Mouse (Mus musculus) intestine, postnatal 0 days (tissue): Measurements from ENCODE around the gene Nmnat2. TPM values are rescaled to one million over a fixed set of nuclear protein-coding genes. Genes with fewer than 3 reads are reported as not detected.

Source experiments
- ATAC-seq: fragments of 200-750 bp; cut with Nextera tagmentation; 2 replicates; pipeline ENCODE4 v1.8.0; 2017; ENCODE audit warnings: mild to moderate bottlenecking, moderate TSS enrichment, moderate library complexity
- H3K27ac ChIP-seq: fragments of 300-500 bp; sonication (generic); 2 replicates; pipeline ENCODE4 v1.5.1; 2014; ENCODE audit warnings: mild to moderate bottlenecking, low read depth, low read length, moderate library complexity
- H3K27me3 ChIP-seq: fragments of 300-500 bp; sonication (generic); replicated peaks from 2 replicates; pipeline ENCODE4 v1.6.1; 2014; ENCODE audit warnings: low read length, mixed read lengths; ENCODE audit not compliant: control insufficient read depth, insufficient read depth
- H3K36me3 ChIP-seq: fragments of 300-500 bp; sonication (generic); 2 replicates; pipeline ENCODE4 v1.6.1; 2014; ENCODE audit warnings: mild to moderate bottlenecking, moderate library complexity; ENCODE audit not compliant: control insufficient read depth, insufficient read depth
- H3K4me1 ChIP-seq: fragments of 300-500 bp; sonication (generic); replicated peaks from 2 replicates; pipeline ENCODE4 v1.6.1; 2014; ENCODE audit warnings: antibody characterized with exemption, low read length, mixed read lengths; ENCODE audit not compliant: control insufficient read depth, insufficient read depth
- H3K4me2 ChIP-seq: fragments of 300-500 bp; sonication (generic); replicated peaks from 2 replicates; pipeline ENCODE4 v1.6.1; 2014; ENCODE audit warnings: low read depth, mild to moderate bottlenecking, moderate library complexity
- H3K4me3 ChIP-seq: fragments of 300-500 bp; sonication (generic); 2 replicates; pipeline ENCODE4 v1.5.1; 2014; ENCODE audit warnings: low read depth, low read length
- H3K9ac ChIP-seq: fragments of 300-500 bp; sonication (generic); 2 replicates; pipeline ENCODE4 v1.6.1; 2014; ENCODE audit warnings: mild to moderate bottlenecking, low read depth, low read length
- H3K9me3 ChIP-seq: fragments of 300-500 bp; sonication (generic); 2 replicates; pipeline ENCODE4 v1.6.1; 2016; ENCODE audit warnings: mixed run types; ENCODE audit not compliant: control insufficient read depth
- CTCF ChIP-seq: sonication (generic); IDR thresholded peaks from 2 replicates; pipeline ENCODE4 v1.5.1; 2016; ENCODE audit warnings: low read depth, mild to moderate bottlenecking, control low read depth, antibody characterized with exemption, moderate library complexity
- WGBS: fragments of 180-500 bp; shearing (Covaris S2); extraction: QIAGEN DNeasy Blood & Tissue Kit; methylation state at CpG from one replicate; pipeline ENCODE4 v1.1.7; 2014; 5-methylcytosine and 5-hydroxymethylcytosine counted together
- polyA plus RNA-seq: library from polyadenylated mRNA; unstranded; fragments of >200 nt; fragmentation: Nextera tagmentation; extraction: Ambion mirVana; gene quantifications from 2 replicates; pipeline ENCODE4 v1.2.1, GENCODE M21; 2015

The Nmnat2 gene
- polyA plus RNA-seq, 1 experiment from 2014 or later: 1.1 TPM

DNA sequence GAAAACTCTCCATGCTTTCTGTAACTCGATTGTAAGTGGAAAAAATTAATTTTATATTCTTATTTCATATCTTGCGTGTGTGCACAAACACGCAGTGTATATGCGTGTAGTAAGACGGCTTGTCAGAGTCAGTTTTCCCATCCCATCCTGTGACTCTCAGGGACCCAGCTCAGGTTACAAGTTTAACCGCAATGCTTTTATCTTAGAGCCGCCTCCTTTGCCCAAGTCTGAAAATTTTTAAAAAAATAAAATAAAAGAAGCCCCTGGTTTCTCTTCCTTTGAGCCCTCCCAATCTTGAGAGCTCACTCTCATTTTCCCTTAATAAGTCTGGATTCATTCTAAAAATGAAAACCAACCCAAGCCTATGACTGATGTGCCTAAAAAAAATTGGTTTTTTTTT is 98.8 kb downstream of the Nmnat2 start:
- Histone ChIP-seq H3K4me1 (no peaks in the 10 kb centered on the region), H3K27ac (no peak overlapping the region), H3K4me3 (no peak overlapping the region), H3K27me3 (no peaks in the 10 kb centered on the region), H3K9ac (no peak overlapping the region), H3K4me2 (no peak overlapping the region), H3K9me3 (no peaks in the 10 kb centered on the region), H3K36me3 (no peaks in the 10 kb centered on the region)
- no peak for ATAC-seq
- 72% methylated on average over 7 of the region's 7 CpGs for WGBS
- TF ChIP-seq CTCF: no peak

DNA sequence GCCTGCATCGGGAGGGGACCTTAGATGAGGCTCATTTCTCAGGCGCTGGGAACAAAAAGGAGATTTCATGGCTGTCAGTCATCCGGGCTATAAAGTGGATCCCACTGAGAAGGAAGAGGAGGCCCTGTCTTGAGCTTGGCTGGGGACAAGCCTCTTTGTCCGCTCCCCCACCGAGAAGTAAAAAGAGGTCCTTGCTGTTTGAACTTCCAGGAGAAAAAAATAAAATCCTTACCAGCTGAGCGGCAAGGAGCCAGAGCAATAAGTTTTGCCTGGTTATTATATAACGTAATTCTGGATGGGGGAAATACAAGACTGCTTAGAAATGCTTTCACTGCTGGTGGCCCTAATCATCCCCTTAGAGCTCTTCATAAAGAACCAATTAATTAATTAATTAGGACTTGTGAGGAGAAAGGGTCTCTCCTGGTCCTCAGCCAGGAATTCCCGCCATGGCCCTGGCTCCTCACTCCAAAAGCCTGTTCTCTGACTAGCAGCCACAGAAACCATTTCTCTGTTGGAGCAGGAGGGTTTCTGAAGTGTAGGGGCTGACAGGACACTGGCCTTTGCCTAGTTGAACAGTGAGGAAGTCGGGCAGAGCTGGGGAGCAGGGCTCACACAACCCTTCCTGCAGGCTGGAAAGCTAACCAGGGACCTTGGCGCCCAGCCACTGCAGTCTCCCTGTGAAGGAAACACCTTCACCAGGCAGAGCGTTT is 99.5 kb downstream of the Nmnat2 start:
- Histone ChIP-seq H3K27ac (no peak overlapping the region), H3K9ac (no peak overlapping the region), H3K4me2 (no peak overlapping the region), H3K4me3 (no peak overlapping the region), H3K27me3 (no peaks in the 10 kb centered on the region), H3K4me1 (no peaks in the 10 kb centered on the region), H3K9me3 (no peaks in the 10 kb centered on the region), H3K36me3 (no peaks in the 10 kb centered on the region)
- no peak for TF ChIP-seq CTCF
- no peak for ATAC-seq
- 51% methylated on average over 11 of the region's 11 CpGs for WGBS

DNA sequence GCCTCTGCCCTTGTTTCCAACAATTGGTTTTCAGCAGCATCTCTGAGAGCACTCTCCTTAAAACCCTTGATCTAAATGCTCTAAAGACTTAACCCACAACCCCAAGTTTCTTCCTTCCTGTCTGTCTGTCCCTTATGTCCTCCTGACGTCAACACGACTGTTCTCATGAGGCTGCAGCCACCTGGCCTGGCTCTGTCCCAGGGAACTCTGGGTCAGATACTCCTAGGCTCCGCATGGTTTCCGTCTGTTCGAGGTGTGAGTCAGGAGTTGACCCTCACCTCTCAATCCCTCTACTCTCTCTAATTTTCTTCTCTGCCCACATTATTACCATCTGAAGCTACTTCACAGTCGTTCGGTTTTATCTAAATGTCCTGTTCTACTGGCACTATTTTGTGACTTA is 103.5 kb downstream of the Nmnat2 start:
- Histone ChIP-seq H3K4me1 (no peaks in the 10 kb centered on the region), H3K9ac (no peak overlapping the region), H3K9me3 (no peaks in the 10 kb centered on the region), H3K4me2 (no peak overlapping the region), H3K27me3 (no peaks in the 10 kb centered on the region), H3K4me3 (no peak overlapping the region), H3K27ac (no peak overlapping the region), H3K36me3 (no peaks in the 10 kb centered on the region)
- TF ChIP-seq CTCF: no peak
- ATAC-seq: no peak
- 80% methylated on average over 7 of the region's 7 CpGs for WGBS

DNA sequence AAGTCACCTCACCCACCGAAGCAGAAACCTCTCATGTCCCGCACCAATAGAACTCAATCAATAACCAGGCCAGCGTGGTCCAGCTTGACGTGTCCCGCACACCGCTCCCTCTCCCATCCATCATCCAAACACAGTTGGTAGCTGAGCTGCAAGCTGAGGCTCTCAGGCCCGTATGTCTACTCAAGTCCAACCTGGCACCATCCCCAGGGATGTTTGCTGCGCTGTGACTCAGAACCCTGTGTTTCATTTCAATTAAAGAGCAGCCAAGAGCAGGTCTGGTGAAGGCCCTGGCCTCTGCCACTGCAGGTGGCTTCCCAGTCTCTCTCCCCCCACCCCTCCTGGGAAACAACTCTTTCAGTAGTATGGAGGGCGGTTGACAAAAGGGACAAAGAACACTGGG is 104.8 kb downstream of the Nmnat2 start:
- no peak overlapping the region for H3K4me3 ChIP-seq
- H3K4me2 ChIP-seq: no peak overlapping the region
- no peaks in the 10 kb centered on the region for H3K4me1 ChIP-seq
- H3K36me3 ChIP-seq: no peaks in the 10 kb centered on the region
- no peak for TF ChIP-seq CTCF
- H3K9me3 ChIP-seq: no peaks in the 10 kb centered on the region
- H3K9ac ChIP-seq: no peak overlapping the region
- H3K27me3 ChIP-seq: no peaks in the 10 kb centered on the region
- ATAC-seq: no peak
- WGBS: 84% methylated on average over 9 of the region's 9 CpGs
- H3K27ac ChIP-seq: no peak overlapping the region

DNA sequence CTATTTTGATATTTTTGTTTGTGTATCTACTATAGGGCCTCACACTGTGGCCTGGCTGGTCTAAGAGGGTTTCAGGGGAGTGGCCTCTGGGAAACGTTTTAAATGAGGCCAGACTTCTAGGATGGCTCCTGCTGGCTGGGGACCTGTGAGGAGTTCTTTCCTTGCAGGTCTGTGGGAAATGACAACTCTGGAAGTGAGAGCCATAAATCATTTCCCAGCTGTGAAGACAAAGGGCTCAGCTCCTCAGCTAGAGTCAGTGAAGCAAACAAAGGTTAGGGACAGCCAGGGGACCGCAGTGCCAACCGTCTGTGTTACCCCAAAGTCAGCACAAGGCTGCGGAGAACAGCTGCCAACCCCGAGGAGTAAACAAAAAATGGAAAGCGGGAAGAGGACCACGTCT is 107.8 kb downstream of the Nmnat2 start:
- ATAC-seq: no peak
- TF ChIP-seq CTCF: no peak

DNA sequence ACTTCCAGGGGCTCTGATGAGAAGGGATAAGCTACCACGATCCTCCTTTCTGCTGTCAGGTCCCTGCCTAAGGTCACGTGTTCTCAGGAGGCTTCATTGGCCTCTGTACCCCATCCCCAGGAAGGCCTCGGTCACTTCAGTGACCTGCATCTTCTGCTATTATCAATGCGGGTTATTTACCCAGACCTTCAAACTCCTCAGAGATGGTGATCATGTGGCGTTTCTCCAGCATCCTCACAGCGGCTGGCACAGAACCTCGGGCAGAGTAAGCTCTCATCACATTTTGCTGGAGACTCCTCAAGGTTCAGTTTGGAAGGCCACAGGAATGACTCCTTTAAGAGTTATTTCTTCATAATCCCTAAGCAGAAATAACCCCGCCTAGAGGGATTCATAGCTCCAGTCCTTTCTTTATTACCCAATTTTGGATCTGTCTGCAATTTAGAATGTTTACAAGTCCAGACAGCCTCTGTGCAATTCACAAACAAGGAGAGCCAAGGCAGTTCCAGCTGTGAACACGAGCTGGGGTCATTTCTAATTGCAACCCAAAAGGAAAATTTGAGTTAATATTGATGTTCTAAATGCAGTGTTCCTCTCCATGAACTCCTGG is 110.1 kb downstream of the Nmnat2 start:
- ATAC-seq: no peak
- H3K9me3 ChIP-seq: no peaks in the 10 kb centered on the region
- no peak overlapping the region for H3K27ac ChIP-seq
- no peaks in the 10 kb centered on the region for H3K4me1 ChIP-seq
- no peaks in the 10 kb centered on the region for H3K36me3 ChIP-seq
- no peaks in the 10 kb centered on the region for H3K27me3 ChIP-seq
- no peak overlapping the region for H3K4me3 ChIP-seq
- no peak overlapping the region for H3K9ac ChIP-seq
- TF ChIP-seq CTCF: no peak
- no peak overlapping the region for H3K4me2 ChIP-seq
- WGBS: 73% methylated on average over 9 of the region's 9 CpGs

More for the DNA sequence above, 107.8 kb downstream of the Nmnat2 start:
- Histone ChIP-seq H3K4me1 (no peaks in the 10 kb centered on the region), H3K4me3 (no peak overlapping the region), H3K4me2 (no peak overlapping the region), H3K9me3 (no peaks in the 10 kb centered on the region), H3K27ac (no peak overlapping the region), H3K27me3 (no peaks in the 10 kb centered on the region), H3K9ac (no peak overlapping the region), H3K36me3 (no peaks in the 10 kb centered on the region)
- 16% methylated on average over 7 of the region's 7 CpGs for WGBS
